In the genomic region with DNA sequence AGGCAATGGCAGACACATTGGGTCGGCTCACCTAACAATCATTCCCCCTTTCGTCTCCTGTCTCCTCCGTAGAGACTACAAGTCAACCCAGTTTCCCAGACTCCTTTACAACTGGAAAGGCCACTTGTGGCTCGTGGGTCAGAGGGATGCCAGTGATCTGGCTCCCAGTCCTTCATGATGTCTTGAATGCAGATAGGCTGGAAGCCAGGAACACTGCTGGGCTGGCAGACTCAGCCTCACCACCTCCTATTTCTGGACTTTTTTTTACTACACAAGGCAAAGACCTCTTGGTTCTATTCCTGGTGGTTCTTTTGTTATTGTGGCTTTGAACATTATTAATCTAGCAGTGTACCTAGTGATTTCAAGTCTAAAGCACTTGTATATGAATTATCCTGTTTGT, we compare ENCODE assay signal across 20 mouse cellular contexts. TPM values are rescaled to one million over a fixed set of nuclear protein-coding genes. Genes with fewer than 3 reads are reported as not detected.
"Had no signal": no experiment of that assay in that cellular context is flagged by ENCODE, and none has a peak within 500 bp of the region (broad histone marks: within the 10 kb centered on the region; RNA-seq: fewer than 3 reads in every experiment).

No protein-coding gene starts in this region.

- H3K4me1 ChIP-seq: neural tube, embryonic 13.5 days; neural tube, embryonic 15.5 days had no signal

- DNase-seq: lung, adult 18-20 months; lung, embryonic 14.5 days; lung, postnatal 10 days; lung, postnatal 4 days; midbrain, embryonic 14.5 days; retina, postnatal 1 day; right cerebral cortex, adult 18-20 months; right cerebral cortex, postnatal 25 days; right cerebral cortex, postnatal 4 days; spleen, adult 18-20 months; thymus, adult 18-20 months; thymus, postnatal 14 days; thymus, postnatal 36 days had no signal

- H3K9me3 ChIP-seq: midbrain, embryonic 10.5 days; midbrain, embryonic 12.5 days; neural tube, embryonic 13.5 days; neural tube, embryonic 15.5 days had no signal

- H3K4me3 ChIP-seq: midbrain, embryonic 10.5 days; midbrain, embryonic 12.5 days; myocyte; neural tube, embryonic 13.5 days; neural tube, embryonic 15.5 days had no signal

- H3K27ac ChIP-seq: midbrain, embryonic 10.5 days; midbrain, embryonic 12.5 days; neural tube, embryonic 13.5 days; neural tube, embryonic 15.5 days had no signal

- H3K27me3 ChIP-seq: midbrain, embryonic 12.5 days; neural tube, embryonic 13.5 days; neural tube, embryonic 15.5 days had no signal

- H3K36me3 ChIP-seq: midbrain, embryonic 10.5 days; midbrain, embryonic 12.5 days; neural tube, embryonic 13.5 days; neural tube, embryonic 15.5 days had no signal

RNA-seq across cellular contexts. Expression of a gene that starts 24.1 kb away (rescaled TPM):
- total RNA-seq: megakaryocyte-erythroid progenitor cell, adult 5-6 weeks had no signal
- polyA plus RNA-seq: liver, embryonic 16.5 days had no signal
